Mouse (Mus musculus): Measurements from ENCODE around the gene Slc6a2.

Gene Slc6a2

GRCm38 (mm10) chr8:93030664-93031063 lies 70.8 kb downstream of the Slc6a2 start:
- no peak for DNase-seq (ENCODE audit: low spot score)

- DNase-seq (ENCODE audit: low spot score): no peak
These were observed 79.0 kb downstream of the Slc6a2 start for GRCm38 (mm10) chr8:93038831-93039230.

- DNase-seq (ENCODE audit: low spot score): no peak
These were observed 80.4 kb downstream of the Slc6a2 start for GRCm38 (mm10) chr8:93040256-93040655.

- no peak for DNase-seq (ENCODE audit: low spot score)
These were observed 81.1 kb downstream of the Slc6a2 start for GRCm38 (mm10) chr8:93040776-93041567.

GRCm38 (mm10) chr8:93043083-93043482 lies 83.2 kb downstream of the Slc6a2 start:
- DNase-seq (ENCODE audit: low spot score): no peak

GRCm38 (mm10) chr8:93048092-93048491 lies 88.2 kb downstream of the Slc6a2 start, which contains the start of gene Ces1a:
TSS of gene Ces1a (minus strand) at chr8:93048192.
- no peak for DNase-seq (ENCODE audit: low spot score)

GRCm38 (mm10) chr8:93048510-93049416 lies 88.9 kb downstream of the Slc6a2 start:
- DNase-seq (ENCODE audit: low spot score): no peak
